Mouse (Mus musculus): Measurements from ENCODE around the gene Pold2.

Gene Pold2

GRCm38 (mm10) chr11:5828509-5829191, 49.4 kb downstream of the Pold2 start:
- CTCF ChIA-PET: interaction anchor here in 2 of 4 experiments (0.6 to 2.8 kb wide), 4 partner anchors 26 to 124 kb away, joined by 3 to 12 read pairs (median 4); no protein-coding TSS in a partner anchor

GRCm38 (mm10) chr11:5827931-5828330, 50.2 kb downstream of the Pold2 start:
- POLR2A ChIA-PET: interaction anchor here in 2 of 4 experiments (1.1 to 3.2 kb wide), 5 partner anchors 10 to 31 kb away, joined by 4 to 23 read pairs (median 11); partner anchors contain the start of genes Polm (in 2 of the 2) and Pgam2 (in 1 of the 2)
- CTCF ChIA-PET: interaction anchor here in 1 of 4 experiments (1.5 to 2.8 kb wide), 2 partner anchors 58 to 125 kb away, joined by 4 to 12 read pairs; no protein-coding TSS in a partner anchor

More at GRCm38 (mm10) chr11:5828509-5829191, 49.4 kb downstream of the Pold2 start:
- POLR2A ChIA-PET: interaction anchor here in 3 of 4 experiments (0.5 to 3.2 kb wide), 16 partner anchors 9 to 680 kb away, joined by 3 to 23 read pairs (median 3); partner anchors contain the start of genes Pgam2 (in 2 of the 3), Polm (in 2 of the 3) and Dbnl (in 1 of the 3)

GRCm38 (mm10) chr11:5825432-5825831, 52.7 kb downstream of the Pold2 start:
- CTCF ChIA-PET: interaction anchor here in 2 of 4 experiments (0.6 to 1.2 kb wide), 2 partner anchors 60 to 111 kb away, joined by 3 read pairs; no protein-coding TSS in a partner anchor

More at GRCm38 (mm10) chr11:5825432-5825831, 52.7 kb downstream of the Pold2 start:
- POLR2A ChIA-PET: interaction anchor here in 2 of 4 experiments (0.9 to 2.5 kb wide), 4 partner anchors 11 to 23 kb away, joined by 3 to 7 read pairs (median 6); no protein-coding TSS in a partner anchor

Measured in embryonic stem cell, embryonic (primary cell).